Mouse (Mus musculus): ENCODE measurements at regions not wholly inside any gene's neighbourhood (a gene's known extent, or its start where the extent isn't known, plus 50 kb on each side); places are given as distances from the start of the nearest gene placed in this dataset.

DNA sequence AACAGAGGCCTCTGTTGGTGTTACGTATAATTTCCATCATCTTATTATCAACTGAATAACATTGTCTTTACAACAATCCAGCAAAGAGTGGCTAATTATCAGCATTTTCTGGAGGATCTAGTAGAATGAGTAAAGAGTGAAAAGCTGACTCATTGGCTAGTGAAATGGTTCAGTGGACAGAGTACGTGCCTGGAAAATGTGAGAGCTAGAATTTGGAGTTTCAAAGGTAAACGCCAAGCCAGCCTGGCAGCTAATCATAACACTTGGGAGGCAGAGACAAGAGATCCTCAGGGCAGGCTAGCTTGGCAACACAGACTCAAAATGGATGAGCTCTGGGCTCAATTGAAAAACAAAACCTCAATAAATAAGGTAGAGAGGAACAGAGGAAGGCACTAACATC lies 2628.0 kb upstream of the Gm7489 start:
- no peak for TF ChIP-seq CTCF (IDR thresholded peaks at IDR 0.05; ENCODE audit: low read depth, low read length)
- no peak for TF ChIP-seq POLR2AphosphoS5 (IDR thresholded peaks at IDR 0.05; ENCODE audit: insufficient replicate concordance, low read depth, low read length)
- TF ChIP-seq TAL1 (conservative IDR thresholded peaks at IDR 0.05; ENCODE audit: low read depth, low read length) = no peak
- no peak for TF ChIP-seq GATA1 (IDR thresholded peaks at IDR 0.05; ENCODE audit: borderline replicate concordance, low read length)
- TF ChIP-seq GATA2 (IDR thresholded peaks at IDR 0.05; ENCODE audit: borderline replicate concordance, low read depth, low read length) = no peak
